Comparison of ENCODE assay signal across 14 mouse cellular contexts in the genomic region with DNA sequence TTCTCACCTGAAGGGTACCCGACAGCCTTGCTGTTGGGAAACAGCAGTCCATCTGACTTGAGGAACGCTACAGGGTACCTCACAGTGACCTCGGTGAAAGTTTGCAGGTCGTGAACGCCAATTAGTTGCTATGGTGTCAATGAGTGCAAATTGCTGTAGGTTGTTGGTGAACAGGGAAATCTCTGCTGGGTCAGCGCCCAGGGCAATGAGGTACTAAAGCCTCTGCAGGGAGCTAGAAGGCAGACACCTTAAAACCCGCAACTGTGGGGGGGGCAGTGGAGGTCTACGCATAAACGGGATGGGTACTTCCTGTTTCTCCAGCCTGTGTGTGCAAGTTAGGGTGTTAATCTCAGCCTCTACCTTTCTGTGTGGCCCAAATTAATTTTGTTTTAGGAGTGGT.
"Had no signal": no experiment of that assay in that cellular context is flagged by ENCODE, and none has a peak within 500 bp of the region (broad histone marks: within the 10 kb centered on the region; RNA-seq: fewer than 3 reads in every experiment).

No protein-coding gene starts in this region.

- H3K4me1 ChIP-seq: limb, embryonic 15.5 days; liver, embryonic 12.5 days; neural tube, embryonic 13.5 days; stomach, embryonic 15.5 days had no signal

- H3K36me3 ChIP-seq: limb, embryonic 15.5 days; liver, embryonic 12.5 days; midbrain, embryonic 10.5 days; neural tube, embryonic 13.5 days; stomach, embryonic 15.5 days had no signal

- H3K27me3 ChIP-seq: limb, embryonic 15.5 days; liver, embryonic 12.5 days; neural tube, embryonic 13.5 days; stomach, embryonic 15.5 days had no signal

- DNase-seq: kidney, adult 18-20 months; kidney, postnatal 10 days; left cerebral cortex, postnatal 4 days; lung, embryonic 14.5 days; lung, postnatal 10 days; lung, postnatal 4 days; thymus, adult 2 months; thymus, postnatal 25 days had no signal

- H3K9me3 ChIP-seq: limb, embryonic 15.5 days; liver, embryonic 12.5 days; midbrain, embryonic 10.5 days; neural tube, embryonic 13.5 days; stomach, embryonic 15.5 days had no signal

- H3K27ac ChIP-seq: limb, embryonic 15.5 days; liver, embryonic 12.5 days; midbrain, embryonic 10.5 days; neural tube, embryonic 13.5 days; stomach, embryonic 15.5 days had no signal

- H3K4me3 ChIP-seq: limb, embryonic 15.5 days; liver, embryonic 12.5 days; midbrain, embryonic 10.5 days; neural tube, embryonic 13.5 days; stomach, embryonic 15.5 days had no signal

- ATAC-seq: liver, embryonic 12.5 days; midbrain, embryonic 16.5 days had no signal
